Mouse (Mus musculus) spleen, adult 2 months (tissue): ENCODE results near the gene Pfdn4. TPM values are rescaled to one million over a fixed set of nuclear protein-coding genes. Genes with fewer than 3 reads are reported as not detected.

Experiments used
- DNase-seq, 2 experiments: peaks; one replicate each; pipeline versions ENCODE4 v3.0.0 to v3.0.0-alpha.2; 2012 to 2021; ENCODE audit warnings: low spot score in 2 of 2, low read depth in 1 of 2
- H3K27ac ChIP-seq: fragments of 200-500 bp; 2 replicates; pipeline ENCODE4 v1.5.1; 2012; ENCODE audit warnings: low read length, inconsistent platforms; ENCODE audit not compliant: insufficient read depth
- H3K27me3 ChIP-seq: fragments of 200-500 bp; 2 replicates; pipeline ENCODE4 v1.6.1; 2012; ENCODE audit warnings: mild to moderate bottlenecking, moderate library complexity, low read length, inconsistent platforms; ENCODE audit not compliant: control insufficient read depth, insufficient read depth
- H3K36me3 ChIP-seq: fragments of 200-500 bp; 2 replicates; pipeline ENCODE4 v1.6.1; 2012; ENCODE audit warnings: mild to moderate bottlenecking, low read length, inconsistent platforms; ENCODE audit not compliant: control insufficient read depth, insufficient read depth
- H3K4me1 ChIP-seq: fragments of 200-500 bp; 2 replicates; pipeline ENCODE4 v1.6.1; 2011; ENCODE audit warnings: inconsistent platforms; ENCODE audit not compliant: control insufficient read depth, insufficient read depth, insufficient read length
- H3K4me3 ChIP-seq: fragments of 200-500 bp; 2 replicates; pipeline ENCODE4 v1.5.1; 2011; ENCODE audit warnings: mild to moderate bottlenecking, inconsistent platforms; ENCODE audit not compliant: insufficient read depth, insufficient read length; ENCODE audit errors: extremely low read depth
- CTCF ChIP-seq: fragments of 200-500 bp; IDR thresholded peaks from 2 replicates; pipeline ENCODE4 v1.5.1; 2011; ENCODE audit warnings: mild to moderate bottlenecking, inconsistent platforms; ENCODE audit not compliant: insufficient read depth, insufficient read length, insufficient replicate concordance; ENCODE audit errors: extremely low read depth
- POLR2A ChIP-seq: fragments of 200-500 bp; IDR thresholded peaks from 2 replicates; pipeline ENCODE4 v1.6.1; 2011; ENCODE audit warnings: low read depth, low read length, inconsistent platforms
- WGBS: fragments of 180-500 bp; shearing (Covaris S2); methylation state at CpG from one replicate; pipeline ENCODE4 v1.1.7; 2018; 5-methylcytosine and 5-hydroxymethylcytosine counted together
- polyA plus RNA-seq: library from polyadenylated mRNA; depleted of rRNA; stranded (reverse); fragments of >200 nt; gene quantifications from 2 replicates; pipeline ENCODE4 v1.2.3, GENCODE M21; 2012

The Pfdn4 gene
- polyA plus RNA-seq, 1 experiment, result 3.0 TPM

DNA sequence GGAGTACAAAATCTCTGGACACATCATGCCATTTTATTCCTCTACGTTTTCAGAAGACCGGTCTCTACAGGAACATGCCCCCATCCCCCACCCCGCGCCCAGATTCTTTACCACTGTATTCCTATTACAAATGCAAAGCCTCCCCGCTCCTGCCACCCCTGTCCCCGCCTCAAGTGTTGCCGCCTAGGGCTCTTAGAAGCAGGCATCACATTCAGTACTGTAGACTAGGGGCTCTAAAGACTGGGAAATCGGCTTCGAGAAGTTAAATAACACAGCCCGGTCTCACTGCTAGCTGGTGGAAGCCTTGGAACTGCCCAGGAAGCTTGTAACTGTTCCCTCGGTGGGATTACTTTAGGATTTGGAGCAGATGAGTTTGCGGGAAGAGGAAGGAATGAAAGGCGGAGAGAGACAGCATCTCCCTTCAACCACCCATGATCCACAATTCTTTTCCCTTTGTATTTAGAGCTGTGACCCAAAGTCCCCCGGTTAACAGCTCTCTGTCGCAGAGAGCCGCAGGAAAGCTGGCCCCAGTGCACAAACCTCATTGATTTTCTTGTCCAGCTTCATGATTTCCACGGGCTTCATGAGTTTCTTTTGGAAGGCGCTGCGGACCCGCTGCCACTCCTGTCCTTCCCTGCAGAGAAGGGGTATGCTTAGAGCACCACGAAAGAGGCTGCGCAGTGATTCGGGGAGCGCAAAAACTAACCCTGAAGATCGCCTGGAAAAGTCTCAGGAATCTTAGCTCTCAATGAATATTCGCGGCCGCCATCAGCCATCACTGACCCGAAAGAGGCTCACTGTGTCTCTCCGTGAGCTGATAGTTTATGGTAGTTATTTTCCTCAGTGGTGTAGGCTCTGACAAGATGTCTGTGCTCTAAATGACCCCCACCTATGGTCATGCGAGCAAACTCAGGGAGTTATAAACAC is 1.2 kb upstream of the Pfdn4 start:
- 13% methylated on average over 31 of the region's 31 CpGs for WGBS
- no peak overlapping the region for H3K27ac ChIP-seq
- H3K4me1 ChIP-seq, result no peaks in the 10 kb centered on the region
- TF ChIP-seq POLR2A (no peak), CTCF (no peak)
- no peaks in the 10 kb centered on the region for H3K36me3 ChIP-seq
- no peak overlapping the region for H3K4me3 ChIP-seq
- no peak for DNase-seq
- H3K27me3 ChIP-seq, result peaks cover 22% of the 10 kb centered on the region

DNA sequence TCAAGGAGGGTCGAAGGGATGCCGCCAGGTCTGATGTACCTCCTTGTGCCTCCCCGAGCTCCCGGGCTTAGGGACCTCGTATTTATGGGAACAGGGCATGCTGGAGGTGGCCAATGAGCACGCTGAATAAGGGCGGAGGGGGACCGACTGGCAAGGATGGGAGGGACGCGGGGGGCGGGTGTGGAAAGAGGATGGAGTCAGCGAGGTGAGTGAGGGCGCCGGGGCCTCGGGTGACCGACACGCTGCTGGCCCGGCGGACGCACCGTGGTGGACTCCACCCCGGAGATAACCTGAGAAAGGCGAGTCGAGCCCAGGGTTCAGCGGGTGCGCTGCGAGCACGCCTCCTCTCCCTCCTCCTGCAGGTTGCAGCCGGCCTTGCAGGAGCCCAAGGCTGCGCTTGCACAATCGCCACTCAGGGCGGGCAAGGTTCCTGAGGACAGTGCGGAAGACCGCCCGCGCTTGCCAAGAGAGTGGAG is 901 bp downstream of the Pfdn4 start, which contains the start of gene Cyp24a1:
Gene Cyp24a1, minus strand, starts transcription at position 55 of the 476 bp plus-strand sequence.
- Histone ChIP-seq H3K36me3 (no peaks in the 10 kb centered on the region), H3K27ac (no peak within 1 kb of the TSS), H3K4me1 (no peaks in the 10 kb centered on the region), H3K4me3 (no peak within 1 kb of the TSS), H3K27me3 (peaks cover 22% of the 10 kb centered on the region)
- no peak for DNase-seq
- WGBS, result 3% methylated on average over 35 of the region's 36 CpGs
- TF ChIP-seq POLR2A, result no peak

DNA sequence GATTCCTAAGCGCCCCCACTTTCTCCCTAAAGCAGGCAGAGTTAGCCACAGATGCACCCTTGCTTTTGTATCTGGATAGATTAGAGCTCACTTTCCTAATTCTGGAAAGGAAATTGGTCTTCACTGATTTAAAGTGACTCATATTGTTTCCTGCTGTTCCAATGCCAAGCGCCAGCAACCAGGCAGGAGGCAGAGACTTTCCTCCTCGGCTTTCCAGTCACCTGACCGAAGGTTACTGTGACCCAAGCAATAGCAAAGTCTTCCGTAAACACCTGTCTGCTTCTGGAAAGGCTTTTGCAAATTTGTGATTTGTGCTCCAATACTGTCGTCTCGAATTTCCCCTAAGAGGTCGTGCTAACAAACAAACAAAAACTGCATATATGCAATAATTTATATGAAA is 1.8 kb downstream of the Pfdn4 start:
- TF ChIP-seq CTCF, result no peak
- no peak for TF ChIP-seq POLR2A
- WGBS, result 32% methylated on average over 8 of the region's 8 CpGs
- H3K36me3 ChIP-seq, result no peaks in the 10 kb centered on the region
- peaks cover 22% of the 10 kb centered on the region for H3K27me3 ChIP-seq
- no peaks in the 10 kb centered on the region for H3K4me1 ChIP-seq
- no peak overlapping the region for H3K27ac ChIP-seq
- no peak for DNase-seq
- H3K4me3 ChIP-seq, result no peak overlapping the region

DNA sequence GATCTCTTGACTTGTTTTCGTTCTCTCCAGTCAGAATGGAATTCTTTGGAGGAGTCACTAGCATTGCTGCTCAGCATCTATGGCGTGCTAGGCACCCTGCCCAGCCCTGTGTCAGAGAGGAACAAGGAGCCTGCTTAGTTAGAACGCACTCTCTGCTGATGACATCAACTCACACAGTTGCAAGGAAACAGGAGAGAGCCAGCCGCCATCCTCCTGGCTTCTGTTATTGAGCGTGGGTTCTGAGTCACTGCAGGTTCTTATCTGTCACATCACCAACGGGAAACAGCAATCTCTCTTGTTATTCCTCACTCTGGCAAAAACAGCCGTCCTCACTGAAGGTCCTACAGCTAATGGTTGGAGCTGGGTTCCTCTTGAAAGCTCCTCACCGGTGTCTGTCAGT is 7.1 kb downstream of the Pfdn4 start:
- TF ChIP-seq POLR2A, result no peak
- no peak for TF ChIP-seq CTCF
- H3K4me3 ChIP-seq, result no peak overlapping the region
- H3K36me3 ChIP-seq, result no peaks in the 10 kb centered on the region
- no peak for DNase-seq
- 19% methylated on average over 8 of the region's 8 CpGs for WGBS
- H3K4me1 ChIP-seq, result no peaks in the 10 kb centered on the region
- no peaks in the 10 kb centered on the region for H3K27me3 ChIP-seq
- no peak overlapping the region for H3K27ac ChIP-seq

DNA sequence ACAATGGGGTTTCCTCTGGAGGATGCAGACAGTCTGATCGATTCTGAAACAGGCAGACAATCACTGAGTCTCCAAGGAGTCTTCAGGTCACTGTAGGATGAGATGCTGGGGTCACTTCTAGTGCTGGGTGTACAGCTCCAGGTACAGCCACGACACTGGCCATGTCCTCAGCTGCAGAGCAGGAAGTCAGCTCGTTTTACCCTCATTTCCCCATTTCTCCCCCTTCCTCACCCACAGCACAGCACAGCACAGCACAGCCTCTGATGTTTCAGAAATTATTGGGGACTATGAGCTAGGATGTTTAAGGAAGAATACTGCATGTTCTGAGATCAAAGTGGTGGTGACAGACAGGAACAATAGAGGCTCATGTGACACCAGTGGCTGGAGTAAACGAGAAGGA is 7.8 kb downstream of the Pfdn4 start:
- DNase-seq, result no peak
- H3K4me1 ChIP-seq, result peaks cover 2% of the 10 kb centered on the region; the same call in 1 of the 2 replicates
- H3K4me3 ChIP-seq, result no peak overlapping the region
- H3K27me3 ChIP-seq, result no peaks in the 10 kb centered on the region
- WGBS, result 2% methylated on average over 4 of the region's 4 CpGs
- no peak overlapping the region for H3K27ac ChIP-seq
- no peaks in the 10 kb centered on the region for H3K36me3 ChIP-seq
- no peak for TF ChIP-seq CTCF
- no peak for TF ChIP-seq POLR2A

DNA sequence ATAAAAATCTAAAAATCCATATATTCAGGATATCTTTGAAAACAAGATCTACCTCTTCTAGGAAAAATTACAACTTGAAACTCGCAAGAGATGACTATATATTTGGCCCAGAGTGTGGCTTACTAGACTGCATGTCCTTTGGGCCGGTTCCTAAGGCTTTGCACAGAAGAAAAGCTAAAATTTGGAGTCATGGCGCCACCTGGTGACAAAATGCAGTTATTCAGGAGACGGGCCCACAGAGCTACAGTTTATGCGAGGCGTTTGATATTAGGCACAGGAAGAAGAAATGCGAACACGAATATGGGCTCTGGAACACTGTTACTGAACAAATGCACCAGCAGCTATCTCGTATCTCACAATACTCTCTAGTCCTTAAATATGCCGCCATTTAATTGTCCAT is 11.5 kb downstream of the Pfdn4 start:
- Histone ChIP-seq H3K4me1 (peaks cover 7% of the 10 kb centered on the region; the same call in 1 of the 2 replicates), H3K27ac (no peak overlapping the region), H3K4me3 (no peak overlapping the region), H3K27me3 (no peaks in the 10 kb centered on the region), H3K36me3 (no peaks in the 10 kb centered on the region)
- 4% methylated on average over 10 of the region's 10 CpGs for WGBS
- DNase-seq, result peak; percentile 59 to 65
- no peak for TF ChIP-seq POLR2A
- TF ChIP-seq CTCF, result peak; percentile 53; the same call in 1 of the 2 replicates

DNA sequence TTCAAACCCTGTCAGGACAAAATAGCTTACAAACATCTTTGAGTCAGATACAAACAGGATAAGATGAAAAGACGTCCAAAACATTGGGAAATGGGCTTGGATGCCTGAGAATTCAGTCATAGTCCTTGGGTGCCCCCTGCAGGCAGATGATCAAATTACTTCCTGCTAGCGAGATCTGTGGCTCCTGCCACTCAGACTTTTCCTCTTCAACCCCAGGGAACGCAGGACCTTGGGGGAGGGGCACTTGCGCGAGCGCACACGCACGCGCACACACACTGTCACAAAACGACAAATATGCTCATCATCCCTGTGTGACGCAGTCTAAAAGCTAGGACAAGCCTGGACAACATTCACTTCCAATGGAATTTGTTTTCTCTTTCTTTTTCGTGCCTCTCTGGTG is 12.6 kb downstream of the Pfdn4 start:
- no peak for TF ChIP-seq POLR2A
- TF ChIP-seq CTCF, result peak; percentile 44; the same call in 1 of the 2 replicates
- peak overlapping the region; percentile 30; the same call in 1 of the 2 replicates for H3K4me3 ChIP-seq
- DNase-seq, result peak; percentile 41 to 71
- 2% methylated on average over 12 of the region's 12 CpGs for WGBS
- no peaks in the 10 kb centered on the region for H3K36me3 ChIP-seq
- no peaks in the 10 kb centered on the region for H3K27me3 ChIP-seq
- no peak overlapping the region for H3K27ac ChIP-seq
- H3K4me1 ChIP-seq, result peaks cover 7% of the 10 kb centered on the region; the same call in 1 of the 2 replicates
